Mouse (Mus musculus): ENCODE measurements at regions not wholly inside any gene's neighbourhood (a gene's known extent, or its start where the extent isn't known, plus 50 kb on each side); places are given as distances from the start of the nearest gene placed in this dataset. TPM values are rescaled to one million over a fixed set of nuclear protein-coding genes. Genes with fewer than 3 reads are reported as not detected.

GRCm38 (mm10) chr3:4336441-4336840 lies 1414.2 kb upstream of the Gm8797 start:
- TF ChIP-seq CTCF (IDR thresholded peaks at IDR 0.05; ENCODE audit: low read depth), result no peak
- WGBS, result 85% methylated on average over 4 of the region's 4 CpGs

GRCm38 (mm10) chr3:4339153-4339552 lies 1411.5 kb upstream of the Gm8797 start:
- H3K27ac ChIP-seq (ENCODE audit: low read depth, low read length), result no peak overlapping the region
- H3K4me3 ChIP-seq (ENCODE audit: low read depth, low read length), result no peak overlapping the region
- no peak overlapping the region for H3K4me2 ChIP-seq (replicated peaks; ENCODE audit: low read depth)
- no peak for ATAC-seq
- TF ChIP-seq CTCF (IDR thresholded peaks at IDR 0.05; ENCODE audit: low read depth), result peak; percentile 34
- H3K36me3 ChIP-seq (ENCODE audit: control insufficient read depth, insufficient read depth), result no peaks in the 10 kb centered on the region
- H3K27me3 ChIP-seq (replicated peaks; ENCODE audit: control insufficient read depth, insufficient read depth, low read length), result no peaks in the 10 kb centered on the region
- H3K9ac ChIP-seq (ENCODE audit: low read depth, low read length), result no peak overlapping the region
- H3K4me1 ChIP-seq (replicated peaks; ENCODE audit: control insufficient read depth, insufficient read depth, low read length), result no peaks in the 10 kb centered on the region
- WGBS, result 83% methylated on average over 1 of the region's 1 CpGs
- no peaks in the 10 kb centered on the region for H3K9me3 ChIP-seq (ENCODE audit: control insufficient read depth)

More at GRCm38 (mm10) chr3:4336441-4336840, 1414.2 kb upstream of the Gm8797 start:
- Histone ChIP-seq H3K27ac (ENCODE audit: low read depth, low read length) (no peak overlapping the region), H3K4me3 (ENCODE audit: low read depth, low read length) (no peak overlapping the region), H3K4me2 (replicated peaks; ENCODE audit: low read depth) (no peak overlapping the region), H3K4me1 (replicated peaks; ENCODE audit: control insufficient read depth, insufficient read depth, low read length) (no peaks in the 10 kb centered on the region), H3K36me3 (ENCODE audit: control insufficient read depth, insufficient read depth) (no peaks in the 10 kb centered on the region), H3K9me3 (ENCODE audit: control insufficient read depth) (no peaks in the 10 kb centered on the region), H3K27me3 (replicated peaks; ENCODE audit: control insufficient read depth, insufficient read depth, low read length) (no peaks in the 10 kb centered on the region), H3K9ac (ENCODE audit: low read depth, low read length) (no peak overlapping the region)
- no peak for ATAC-seq

Small RNA genes in the stretch of these regions (microRNA-seq; reads per million reads assigned to microRNA genes)
- gene Gm23976, result not detected
